19 mouse cellular contexts compared by ENCODE assay signal in the genomic region with DNA sequence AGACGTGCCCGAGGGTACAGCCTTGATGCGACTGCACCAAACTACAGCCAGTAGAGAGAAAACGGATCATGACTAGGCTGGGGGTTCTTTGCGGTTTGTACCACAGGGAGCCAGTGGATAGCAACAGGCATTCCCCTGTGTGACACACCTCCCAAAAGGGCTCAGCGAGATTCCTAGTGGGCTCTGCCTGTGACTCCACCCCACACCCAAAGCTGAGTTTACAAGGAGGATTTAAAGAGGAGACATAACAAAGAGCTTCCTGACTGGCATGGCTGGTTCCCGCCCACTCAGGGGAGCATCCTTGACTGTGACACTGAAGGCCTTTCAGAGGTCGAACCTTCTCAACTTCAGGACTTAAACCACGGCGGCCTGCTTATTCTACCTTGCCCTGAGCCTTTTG. TPM values are rescaled to one million over a fixed set of nuclear protein-coding genes. Genes with fewer than 3 reads are reported as not detected.
DNase-seq lines count a peak whose midpoint lies in the region; TF ChIP-seq lines count a peak whose summit lies in the region.
"Had no signal": no experiment of that assay in that cellular context is flagged by ENCODE, and none has a peak within 500 bp of the region (broad histone marks: within the 10 kb centered on the region; RNA-seq: fewer than 3 reads in every experiment).

No protein-coding gene starts in this region.

- peak; percentile 16 for DNase-seq in cerebellum, adult 8-10 months
- no peak for DNase-seq in cerebellum, postnatal 10 days
- no peak for DNase-seq in liver, adult 2 months (ENCODE audit: extremely low read depth, low read depth, low spot score)
- DNase-seq in liver, result no peak
- peak; percentile 81 for DNase-seq in ZHBTc4 (ENCODE audit: low read depth, low spot score)
- no peak for DNase-seq in layer of hippocampus, postnatal 10 days (ENCODE audit: low spot score in 2 of 2)
- no peak for DNase-seq in left cerebral cortex, adult 8-10 months (ENCODE audit: low spot score in 2 of 2)
- DNase-seq: adrenal gland, postnatal 10 days; B cell, adult 2 months; midbrain, embryonic 14.5 days had no signal

- peaks cover 24% of the 10 kb centered on the region; the same call in 1 of the 2 replicates for H3K79me2 ChIP-seq in liver, adult 2 months (ENCODE audit: control insufficient read depth, insufficient read depth, low read length)
- H3K79me2 ChIP-seq in myocyte (ENCODE audit: control insufficient read depth, insufficient read depth), result no peaks in the 10 kb centered on the region

- peaks cover 10% of the 10 kb centered on the region; the same call in 1 of the 2 replicates for H3K36me3 ChIP-seq in liver, adult 2 months (ENCODE audit: control insufficient read depth, insufficient read depth, low read length)
- no peaks in the 10 kb centered on the region for H3K36me3 ChIP-seq in myocyte (ENCODE audit: control insufficient read depth, insufficient read depth)
- H3K36me3 ChIP-seq: kidney, embryonic 15.5 days; limb, embryonic 12.5 days had no signal

- H3ac ChIP-seq in myocyte (ENCODE audit: control insufficient read depth, insufficient read length), result no peak overlapping the region

- no peak overlapping the region for H3K4me3 ChIP-seq in liver, adult 2 months (ENCODE audit: insufficient read depth, low read depth, low read length)
- H3K4me3 ChIP-seq in myocyte, result no peak overlapping the region
- H3K4me3 ChIP-seq: heart, adult 2 months; kidney, embryonic 15.5 days; left cerebral cortex, adult 2 months; limb, embryonic 12.5 days had no signal

- H3K4me2 ChIP-seq in myocyte (ENCODE audit: low read depth), result peak overlapping the region; percentile 63
- H3K4me2 ChIP-seq: kidney, embryonic 15.5 days; limb, embryonic 12.5 days had no signal

- no peak overlapping the region; the same call in 1 of the 2 replicates for H3K9ac ChIP-seq in liver, adult 2 months (ENCODE audit: low read depth, low read length)
- H3K9ac ChIP-seq: kidney, embryonic 15.5 days; limb, embryonic 12.5 days had no signal

- peaks cover 30% of the 10 kb centered on the region for H3K4me1 ChIP-seq in liver, adult 2 months (ENCODE audit: control insufficient read depth, insufficient read depth, low read length)
- H3K4me1 ChIP-seq: limb, embryonic 12.5 days had no signal

- WGBS in liver, adult 2 months, result 68% methylated on average over 10 of the region's 10 CpGs

- TF ChIP-seq CTCF in liver, adult 2 months (IDR thresholded peaks at IDR 0.05; ENCODE audit: low read depth, low read length), result no peak

- no peaks in the 10 kb centered on the region for H3K27me3 ChIP-seq in liver, adult 2 months (ENCODE audit: control insufficient read depth, insufficient read depth, low read length)
- no peaks in the 10 kb centered on the region for H3K27me3 ChIP-seq in myocyte (ENCODE audit: control insufficient read depth, insufficient read depth, insufficient read length)

- TF ChIP-seq POLR2A in liver, adult 2 months (IDR thresholded peaks at IDR 0.05; ENCODE audit: extremely low read depth, insufficient read depth, low read length), result no peak
- no peak for TF ChIP-seq POLR2A in myocyte (IDR thresholded peaks at IDR 0.05; ENCODE audit: insufficient read length, low read depth)

- peak overlapping the region; percentile 90 for H3K27ac ChIP-seq in liver, adult 2 months (replicated peaks; ENCODE audit: insufficient read depth, low read depth, low read length)
- H3K27ac ChIP-seq: kidney, embryonic 15.5 days; left cerebral cortex, adult 2 months; limb, embryonic 12.5 days had no signal

TF ChIP-seq in myocyte, 11 proteins besides CTCF, POLR2A, EP300 and RAD21:
- TF ChIP-seq MYOG (IDR thresholded peaks at IDR 0.05; ENCODE audit: control insufficient read depth in 1 of 3, insufficient read depth in 1 of 3, insufficient read length in 2 of 3, low read depth in 2 of 3) (peak in 1 of 3 experiments; percentile 26), USF1 (IDR thresholded peaks at IDR 0.05; ENCODE audit: low read depth) (no peak)

RNA-seq across cellular contexts. Expression of a gene that starts 6.0 kb away (rescaled TPM):
- total RNA-seq in liver, adult 2 months (2014; rRNA removed), result 56.1 and 78.8 TPM in 2 replicates
- polyA plus RNA-seq in liver, adult 2 months (2012; rRNA removed), result 55.3 and 66.0 TPM in 2 replicates
- polyA plus RNA-seq in myocyte (2012; fragmentation: generic; extraction: Trizol), result 0.62 TPM
- total RNA-seq in layer of hippocampus, postnatal 10 days (2021), result 1 to 10 TPM; 7.6 to 8.1 TPM
- 10 to 100 TPM; 18.4 to 21.9 (median 20.2) TPM for total RNA-seq in left cerebral cortex, adult 8-10 months (2022)

RNA-seq across cellular contexts. Expression of a gene that starts 14.7 kb away (rescaled TPM):
- 13.7 and 15.8 TPM in 2 replicates for total RNA-seq in liver, adult 2 months (2014; rRNA removed)
- polyA plus RNA-seq in liver, adult 2 months (2012; rRNA removed), result 28.3 and 28.4 TPM in 2 replicates
- 13.9 TPM for polyA plus RNA-seq in myocyte (2012; fragmentation: generic; extraction: Trizol)
- total RNA-seq in layer of hippocampus, postnatal 10 days (2021), result 10 to 100 TPM; 22.5 to 23.0 TPM
- total RNA-seq in left cerebral cortex, adult 8-10 months (2022), result 10 to 100 TPM; 15.1 to 20.1 (median 17.5) TPM

RNA-seq across cellular contexts. Expression of a gene that starts 15.5 kb away (rescaled TPM):
- total RNA-seq in liver, adult 2 months (2014; rRNA removed), result not detected in 2 replicates
- not detected in 2 replicates for polyA plus RNA-seq in liver, adult 2 months (2012; rRNA removed)
- polyA plus RNA-seq in myocyte (2012; fragmentation: generic; extraction: Trizol), result 0.01 TPM
- total RNA-seq in layer of hippocampus, postnatal 10 days (2021), result not detected
- 1 to 10 TPM in 3 of 4 experiments, under 1 TPM in 1; 0.91 to 3.2 (median 1.5) TPM for total RNA-seq in left cerebral cortex, adult 8-10 months (2022)
- total RNA-seq: adrenal gland, postnatal 10 days; heart, adult 2 months; heart, postnatal 4 days had no signal
- polyA plus RNA-seq: forebrain, embryonic 14.5 days; heart, adult 2 months; limb, embryonic 12.5 days; midbrain, embryonic 14.5 days; spleen, adult 2 months had no signal

RNA-seq across cellular contexts. Expression of a gene that starts 24.5 kb away (rescaled TPM):
- total RNA-seq in liver, adult 2 months (2014; rRNA removed), result under 0.01 TPM in 1 of 2 replicates, not detected in the other
- polyA plus RNA-seq in liver, adult 2 months (2012; rRNA removed), result 0.05 and 0.07 TPM in 2 replicates
- polyA plus RNA-seq in myocyte (2012; fragmentation: generic; extraction: Trizol), result not detected
- 10 to 100 TPM; 28.6 to 31.9 TPM for total RNA-seq in layer of hippocampus, postnatal 10 days (2021)
- total RNA-seq in left cerebral cortex, adult 8-10 months (2022), result 10 to 100 TPM; 32.4 to 37.5 (median 36.3) TPM
- polyA plus RNA-seq: kidney, embryonic 15.5 days had no signal

RNA-seq across cellular contexts. Expression of a gene that starts 30.3 kb away (rescaled TPM):
- total RNA-seq in liver, adult 2 months (2014; rRNA removed), result 0.20 and 0.28 TPM in 2 replicates
- 0.26 and 0.50 TPM in 2 replicates for polyA plus RNA-seq in liver, adult 2 months (2012; rRNA removed)
- 0.16 TPM for polyA plus RNA-seq in myocyte (2012; fragmentation: generic; extraction: Trizol)
- under 1 TPM; 0.14 to 0.16 TPM for total RNA-seq in layer of hippocampus, postnatal 10 days (2021)
- total RNA-seq in left cerebral cortex, adult 8-10 months (2022), result under 1 TPM; 0.46 to 0.78 (median 0.59) TPM
- total RNA-seq: ES-E14 had no signal
- polyA plus RNA-seq: forebrain, embryonic 14.5 days; kidney, embryonic 15.5 days; limb, embryonic 12.5 days had no signal

Comparison
In these comparisons a context has a peak if more than half of its experiments do, and no peak if none do; other contexts are left out.
1. DNase-seq: peak in cerebellum, adult 8-10 months (single experiment) and ZHBTc4 (single experiment); none in cerebellum, postnatal 10 days (0 of 2), liver, adult 2 months (single experiment), liver (single experiment), layer of hippocampus, postnatal 10 days (0 of 2) and left cerebral cortex, adult 8-10 months (0 of 2).